Mouse (Mus musculus) bone marrow, adult 2 months (tissue): ENCODE measurements around the gene Tcerg1l. TPM values are rescaled to one million over a fixed set of nuclear protein-coding genes. Genes with fewer than 3 reads are reported as not detected.

Experiments
- H3K27ac ChIP-seq: fragments of 200-500 bp; 2 replicates; pipeline ENCODE4 v1.5.1; 2012; ENCODE audit warnings: low read depth, mild to moderate bottlenecking, control low read depth, inconsistent platforms, low read length; ENCODE audit not compliant: control insufficient read depth, poor library complexity, insufficient read depth
- H3K4me1 ChIP-seq: fragments of 200-500 bp; 2 replicates; pipeline ENCODE4 v1.6.1; 2011; ENCODE audit warnings: low read length; ENCODE audit not compliant: control insufficient read depth, insufficient read depth
- H3K4me3 ChIP-seq: fragments of 200-500 bp; replicated peaks from 2 replicates; pipeline ENCODE3; 2011; ENCODE audit warnings: mild to moderate bottlenecking, low read depth, low read length, control low read depth; ENCODE audit not compliant: control insufficient read depth
- CTCF ChIP-seq: fragments of 200-500 bp; IDR thresholded peaks from 2 replicates; pipeline ENCODE4 v1.5.1; 2011; ENCODE audit warnings: low read length, control low read depth; ENCODE audit not compliant: control insufficient read depth, insufficient read depth
- POLR2A ChIP-seq: fragments of 200-500 bp; IDR thresholded peaks from 2 replicates; pipeline ENCODE4 v1.6.1; 2011; ENCODE audit warnings: low read depth, mild to moderate bottlenecking, control low read depth, low read length, borderline replicate concordance; ENCODE audit not compliant: control insufficient read depth
- WGBS: fragments of 180-500 bp; shearing (Covaris S2); methylation state at CpG from one replicate; pipeline ENCODE4 v1.1.7; 2018; 5-methylcytosine and 5-hydroxymethylcytosine counted together
- polyA plus RNA-seq: library from polyadenylated mRNA; stranded (reverse); fragments of >200 nt; gene quantifications from 2 replicates; pipeline ENCODE4 v1.2.4, GENCODE M21; 2011; ENCODE audit warnings: low replicate concordance; ENCODE audit not compliant: missing spikeins, insufficient read depth, insufficient read length

The Tcerg1l gene
- polyA plus RNA-seq, 1 experiment: not detected

- H3K4me1 ChIP-seq: no peaks in the 10 kb centered on the region
- H3K4me3 ChIP-seq: no peak overlapping the region
- H3K27ac ChIP-seq: no peak overlapping the region
- no peak for TF ChIP-seq POLR2A
- no peak for TF ChIP-seq CTCF
- WGBS: 74% methylated on average over 8 of the region's 8 CpGs
Measured at GRCm38 (mm10) chr7:138400506-138401272, 3.2 kb upstream of the Tcerg1l start.

GRCm38 (mm10) chr7:138398182-138398793 is 758 bp upstream of the Tcerg1l start:
- TF ChIP-seq POLR2A: no peak
- TF ChIP-seq CTCF: no peak
- 7% methylated on average over 21 of the region's 21 CpGs for WGBS
- Histone ChIP-seq H3K4me3 (no peak overlapping the region), H3K27ac (no peak overlapping the region), H3K4me1 (no peaks in the 10 kb centered on the region)

- 2% methylated on average over 39 of the region's 41 CpGs for WGBS
- no peak overlapping the region for H3K4me3 ChIP-seq
Measured at GRCm38 (mm10) chr7:138396863-138397484, 556 bp downstream of the Tcerg1l start.

GRCm38 (mm10) chr7:138396109-138396862 is 1.2 kb downstream of the Tcerg1l start:
- Histone ChIP-seq H3K4me3 (no peak overlapping the region), H3K4me1 (no peaks in the 10 kb centered on the region), H3K27ac (no peak overlapping the region)
- 51% methylated on average over 13 of the region's 13 CpGs for WGBS
- TF ChIP-seq POLR2A: no peak
- no peak for TF ChIP-seq CTCF

More at GRCm38 (mm10) chr7:138396863-138397484, 556 bp downstream of the Tcerg1l start:
- H3K4me1 ChIP-seq: no peaks in the 10 kb centered on the region
- H3K27ac ChIP-seq: no peak overlapping the region
- no peak for TF ChIP-seq POLR2A
- no peak for TF ChIP-seq CTCF

GRCm38 (mm10) chr7:138389941-138390340 is 7.6 kb downstream of the Tcerg1l start:
- Histone ChIP-seq H3K4me1 (no peaks in the 10 kb centered on the region), H3K4me3 (no peak overlapping the region), H3K27ac (no peak overlapping the region)
- WGBS: 74% methylated on average over 6 of the region's 6 CpGs
- no peak for TF ChIP-seq POLR2A
- TF ChIP-seq CTCF: no peak

GRCm38 (mm10) chr7:138389071-138389470 is 8.5 kb downstream of the Tcerg1l start:
- TF ChIP-seq CTCF (no peak), POLR2A (no peak)
- no peaks in the 10 kb centered on the region for H3K4me1 ChIP-seq
- H3K27ac ChIP-seq: no peak overlapping the region
- 5% methylated on average over 3 of the region's 3 CpGs for WGBS
- H3K4me3 ChIP-seq: no peak overlapping the region

- WGBS: 88% methylated on average over 3 of the region's 3 CpGs
- Histone ChIP-seq H3K27ac (no peak overlapping the region), H3K4me1 (no peaks in the 10 kb centered on the region), H3K4me3 (no peak overlapping the region)
- no peak for TF ChIP-seq CTCF
- TF ChIP-seq POLR2A: no peak
Measured at GRCm38 (mm10) chr7:138379221-138379620, 18.3 kb downstream of the Tcerg1l start.

- TF ChIP-seq POLR2A (no peak), CTCF (no peak)
- H3K27ac ChIP-seq: no peak overlapping the region
- no peaks in the 10 kb centered on the region for H3K4me1 ChIP-seq
- WGBS: 85% methylated on average over 4 of the region's 4 CpGs
- H3K4me3 ChIP-seq: no peak overlapping the region
Measured at GRCm38 (mm10) chr7:138378546-138378945, 19.0 kb downstream of the Tcerg1l start.
